Mouse (Mus musculus) olfactory bulb, adult 2 months (tissue): ENCODE results near the gene Ccdc40. TPM values are rescaled to one million over a fixed set of nuclear protein-coding genes. Genes with fewer than 3 reads are reported as not detected.

ENCODE experiments used
- H3K27ac ChIP-seq: fragments of 200-500 bp; 2 replicates; pipeline ENCODE4 v1.5.1; 2012; ENCODE audit warnings: low read depth, low read length; ENCODE audit not compliant: insufficient read depth
- H3K4me1 ChIP-seq: fragments of 200-500 bp; 2 replicates; pipeline ENCODE4 v1.6.1; 2012; ENCODE audit warnings: low read length; ENCODE audit not compliant: control insufficient read depth, insufficient read depth
- H3K4me3 ChIP-seq: fragments of 200-500 bp; 2 replicates; pipeline ENCODE4 v1.5.1; 2012; ENCODE audit warnings: mild to moderate bottlenecking, low read depth, low read length, moderate library complexity; ENCODE audit not compliant: insufficient read depth
- CTCF ChIP-seq: fragments of 200-500 bp; IDR thresholded peaks from 2 replicates; pipeline ENCODE4 v1.5.1; 2012; ENCODE audit warnings: low read depth, mild to moderate bottlenecking, low read length, moderate library complexity; ENCODE audit not compliant: insufficient read depth
- POLR2A ChIP-seq: fragments of 200-500 bp; IDR thresholded peaks from 2 replicates; pipeline ENCODE4 v1.6.1; 2012; ENCODE audit warnings: mild to moderate bottlenecking, low read depth, low read length, moderate library complexity; ENCODE audit not compliant: insufficient read depth
- WGBS: fragments of 180-500 bp; shearing (Covaris S2); methylation state at CpG from one replicate; pipeline ENCODE4 v1.1.7; 2018; 5-methylcytosine and 5-hydroxymethylcytosine counted together
- polyA plus RNA-seq: library from polyadenylated mRNA; stranded (reverse); fragments of >200 nt; gene quantifications from 2 replicates; pipeline ENCODE4 v1.2.4, GENCODE M21; 2012; ENCODE audit warnings: low replicate concordance; ENCODE audit not compliant: missing spikeins, insufficient read depth, insufficient read length

Ccdc40 gene
- polyA plus RNA-seq, 1 experiment, result not detected

GRCm38 (mm10) chr11:119189319-119189718 is 39.1 kb upstream of the Ccdc40 start:
- H3K4me3 ChIP-seq, result no peak overlapping the region
- 98% methylated on average over 3 of the region's 3 CpGs for WGBS
- TF ChIP-seq POLR2A, result no peak
- TF ChIP-seq CTCF, result no peak
- no peak overlapping the region for H3K27ac ChIP-seq
- peaks cover 19% of the 10 kb centered on the region for H3K4me1 ChIP-seq

GRCm38 (mm10) chr11:119190498-119190897 is 37.9 kb upstream of the Ccdc40 start:
- 23% methylated on average over 11 of the region's 11 CpGs for WGBS
- H3K27ac ChIP-seq, result no peak overlapping the region
- no peak overlapping the region for H3K4me3 ChIP-seq
- TF ChIP-seq CTCF (peak; percentile 68), POLR2A (no peak)
- peaks cover 19% of the 10 kb centered on the region for H3K4me1 ChIP-seq

GRCm38 (mm10) chr11:119191606-119192081 is 36.7 kb upstream of the Ccdc40 start:
- 86% methylated on average over 9 of the region's 9 CpGs for WGBS
- Histone ChIP-seq H3K4me1 (peaks cover 19% of the 10 kb centered on the region), H3K4me3 (no peak overlapping the region), H3K27ac (no peak overlapping the region)
- TF ChIP-seq POLR2A (no peak), CTCF (no peak)

- 77% methylated on average over 5 of the region's 5 CpGs for WGBS
- TF ChIP-seq CTCF (no peak), POLR2A (no peak)
- H3K4me1 ChIP-seq, result peaks cover 15% of the 10 kb centered on the region
- H3K4me3 ChIP-seq, result no peak overlapping the region
- H3K27ac ChIP-seq, result no peak overlapping the region
These were observed 36.2 kb upstream of the Ccdc40 start for GRCm38 (mm10) chr11:119192176-119192575.

- H3K4me3 ChIP-seq, result no peak overlapping the region
- TF ChIP-seq CTCF, result no peak
- no peak for TF ChIP-seq POLR2A
- H3K4me1 ChIP-seq, result peaks cover 15% of the 10 kb centered on the region
- H3K27ac ChIP-seq, result no peak overlapping the region
- 77% methylated on average over 9 of the region's 9 CpGs for WGBS
These were observed 35.8 kb upstream of the Ccdc40 start for GRCm38 (mm10) chr11:119192605-119193004.

GRCm38 (mm10) chr11:119197618-119198563 is 30.5 kb upstream of the Ccdc40 start:
- 60% methylated on average over 18 of the region's 18 CpGs for WGBS
- Histone ChIP-seq H3K4me3 (no peak overlapping the region), H3K27ac (no peak overlapping the region), H3K4me1 (peaks cover 14% of the 10 kb centered on the region)
- TF ChIP-seq POLR2A (no peak), CTCF (no peak)

- peak; percentile 55 for TF ChIP-seq CTCF
- TF ChIP-seq POLR2A, result no peak
- WGBS, result 18% methylated on average over 26 of the region's 26 CpGs
- H3K27ac ChIP-seq, result no peak overlapping the region
- peaks cover 14% of the 10 kb centered on the region for H3K4me1 ChIP-seq
- H3K4me3 ChIP-seq, result no peak overlapping the region
These were observed 29.7 kb upstream of the Ccdc40 start for GRCm38 (mm10) chr11:119198564-119199232.

- Histone ChIP-seq H3K4me3 (no peak overlapping the region), H3K27ac (no peak overlapping the region), H3K4me1 (peaks cover 14% of the 10 kb centered on the region)
- TF ChIP-seq POLR2A, result no peak
- 0 out of 2 replicates have a peak, but pooled peaks have one; percentile 1 for TF ChIP-seq CTCF
- 71% methylated on average over 4 of the region's 4 CpGs for WGBS
These were observed 29.2 kb upstream of the Ccdc40 start for GRCm38 (mm10) chr11:119199233-119199601.

- no peak overlapping the region for H3K27ac ChIP-seq
- WGBS, result 52% methylated on average over 5 of the region's 5 CpGs
- no peak overlapping the region for H3K4me3 ChIP-seq
- H3K4me1 ChIP-seq, result peaks cover 9% of the 10 kb centered on the region
- TF ChIP-seq POLR2A (no peak), CTCF (peak; percentile 88)
These were observed 24.9 kb upstream of the Ccdc40 start for GRCm38 (mm10) chr11:119203423-119203822.
